Mouse (Mus musculus): ENCODE results near the gene Alcam. TPM values are rescaled to one million over a fixed set of nuclear protein-coding genes. Genes with fewer than 3 reads are reported as not detected.

Alcam gene
- total and polyA plus RNA-seq, 2 experiments = 8.7 to 52.0 TPM

- no peaks in the 10 kb centered on the region for H3K27me3 ChIP-seq (ENCODE audit: control insufficient read depth, insufficient read depth, low read length)
- H3K36me3 ChIP-seq (ENCODE audit: control insufficient read depth, insufficient read depth, low read length) = no peaks in the 10 kb centered on the region
- 0 out of 2 replicates have a peak, but pooled peaks cover 5% of the 10 kb centered on the region for H3K4me1 ChIP-seq (ENCODE audit: control insufficient read depth, insufficient read depth, low read length)
- peak overlapping the region; percentile 76 for H3K9ac ChIP-seq (ENCODE audit: low read depth, low read length)
- TF ChIP-seq CTCF (IDR thresholded peaks at IDR 0.05; ENCODE audit: low read depth, low read length) (peak; percentile 90), POLR2A (IDR thresholded peaks at IDR 0.05; ENCODE audit: extremely low read depth, insufficient read depth, low read length) (peak; percentile 84)
- H3K27ac ChIP-seq (replicated peaks; ENCODE audit: insufficient read depth, low read depth, low read length) = peak overlapping the region; percentile 38
- H3K79me2 ChIP-seq (ENCODE audit: control insufficient read depth, insufficient read depth, low read length) = no peaks in the 10 kb centered on the region
- under 1% methylated on average over 52 of the region's 55 CpGs for WGBS
- H3K4me3 ChIP-seq (ENCODE audit: insufficient read depth, low read depth, low read length) = peak overlapping the region; percentile 81
- DNase-seq (ENCODE audit: extremely low read depth, low read depth, low spot score) = peak; percentile 92
Observed at GRCm38 (mm10) chr16:52452862-52453715, 785 bp downstream of the Alcam start.

- no peak for TF ChIP-seq CTCF (IDR thresholded peaks at IDR 0.05; ENCODE audit: low read depth, low read length)
- TF ChIP-seq POLR2A (IDR thresholded peaks at IDR 0.05; ENCODE audit: extremely low read depth, insufficient read depth, low read length) = no peak
Observed at GRCm38 (mm10) chr16:52452477-52452831, 1.4 kb downstream of the Alcam start.

GRCm38 (mm10) chr16:52451786-52452476 is 1.9 kb downstream of the Alcam start:
- 1% methylated on average over 23 of the region's 23 CpGs for WGBS

More at GRCm38 (mm10) chr16:52452477-52452831, 1.4 kb downstream of the Alcam start:
- under 1% methylated on average over 26 of the region's 26 CpGs for WGBS
- 0 out of 2 replicates have a peak, but pooled peaks cover 5% of the 10 kb centered on the region for H3K4me1 ChIP-seq (ENCODE audit: control insufficient read depth, insufficient read depth, low read length)
- H3K9ac ChIP-seq (ENCODE audit: low read depth, low read length) = peak overlapping the region; percentile 76
- peak overlapping the region; percentile 81 for H3K4me3 ChIP-seq (ENCODE audit: insufficient read depth, low read depth, low read length)
- no peaks in the 10 kb centered on the region for H3K27me3 ChIP-seq (ENCODE audit: control insufficient read depth, insufficient read depth, low read length)
- H3K79me2 ChIP-seq (ENCODE audit: control insufficient read depth, insufficient read depth, low read length) = no peaks in the 10 kb centered on the region
- H3K36me3 ChIP-seq (ENCODE audit: control insufficient read depth, insufficient read depth, low read length) = no peaks in the 10 kb centered on the region
- no peak for DNase-seq (ENCODE audit: extremely low read depth, low read depth, low spot score)
- H3K27ac ChIP-seq (replicated peaks; ENCODE audit: insufficient read depth, low read depth, low read length) = peak overlapping the region; percentile 38

GRCm38 (mm10) chr16:52451101-52451785 is 2.6 kb downstream of the Alcam start:
- no peaks in the 10 kb centered on the region for H3K36me3 ChIP-seq (ENCODE audit: control insufficient read depth, insufficient read depth, low read length)
- H3K4me1 ChIP-seq (ENCODE audit: control insufficient read depth, insufficient read depth, low read length) = 0 out of 2 replicates have a peak, but pooled peaks cover 5% of the 10 kb centered on the region
- peak overlapping the region; percentile 81 for H3K4me3 ChIP-seq (ENCODE audit: insufficient read depth, low read depth, low read length)
- DNase-seq (ENCODE audit: extremely low read depth, low read depth, low spot score) = peak; percentile 41
- H3K27me3 ChIP-seq (ENCODE audit: control insufficient read depth, insufficient read depth, low read length) = no peaks in the 10 kb centered on the region
- H3K9ac ChIP-seq (ENCODE audit: low read depth, low read length) = peak overlapping the region; percentile 53
- no peak for TF ChIP-seq POLR2A (IDR thresholded peaks at IDR 0.05; ENCODE audit: extremely low read depth, insufficient read depth, low read length)
- 0 out of 2 replicates have a peak, but pooled peaks have one; percentile 11 for TF ChIP-seq CTCF (IDR thresholded peaks at IDR 0.05; ENCODE audit: low read depth, low read length)
- H3K27ac ChIP-seq (replicated peaks; ENCODE audit: insufficient read depth, low read depth, low read length) = no peak overlapping the region
- under 1% methylated on average over 15 of the region's 15 CpGs for WGBS
- H3K79me2 ChIP-seq (ENCODE audit: control insufficient read depth, insufficient read depth, low read length) = no peaks in the 10 kb centered on the region

More at GRCm38 (mm10) chr16:52451786-52452476, 1.9 kb downstream of the Alcam start:
- Histone ChIP-seq H3K4me3 (ENCODE audit: insufficient read depth, low read depth, low read length) (peak overlapping the region; percentile 81), H3K79me2 (ENCODE audit: control insufficient read depth, insufficient read depth, low read length) (no peaks in the 10 kb centered on the region), H3K27me3 (ENCODE audit: control insufficient read depth, insufficient read depth, low read length) (no peaks in the 10 kb centered on the region), H3K4me1 (ENCODE audit: control insufficient read depth, insufficient read depth, low read length) (0 out of 2 replicates have a peak, but pooled peaks cover 5% of the 10 kb centered on the region), H3K27ac (replicated peaks; ENCODE audit: insufficient read depth, low read depth, low read length) (peak overlapping the region; percentile 38), H3K36me3 (ENCODE audit: control insufficient read depth, insufficient read depth, low read length) (no peaks in the 10 kb centered on the region), H3K9ac (ENCODE audit: low read depth, low read length) (peak overlapping the region; percentile 76)
- no peak for TF ChIP-seq POLR2A (IDR thresholded peaks at IDR 0.05; ENCODE audit: extremely low read depth, insufficient read depth, low read length)
- no peak for TF ChIP-seq CTCF (IDR thresholded peaks at IDR 0.05; ENCODE audit: low read depth, low read length)
- DNase-seq (ENCODE audit: extremely low read depth, low read depth, low spot score) = peak; percentile 62

- Histone ChIP-seq H3K9ac (ENCODE audit: low read depth, low read length) (peak overlapping the region; percentile 53), H3K36me3 (ENCODE audit: control insufficient read depth, insufficient read depth, low read length) (no peaks in the 10 kb centered on the region), H3K27ac (replicated peaks; ENCODE audit: insufficient read depth, low read depth, low read length) (peak overlapping the region; percentile 18; the same call in 1 of the 2 replicates), H3K4me1 (ENCODE audit: control insufficient read depth, insufficient read depth, low read length) (0 out of 2 replicates have a peak, but pooled peaks cover 5% of the 10 kb centered on the region), H3K27me3 (ENCODE audit: control insufficient read depth, insufficient read depth, low read length) (no peaks in the 10 kb centered on the region), H3K4me3 (ENCODE audit: insufficient read depth, low read depth, low read length) (peak overlapping the region; percentile 80), H3K79me2 (ENCODE audit: control insufficient read depth, insufficient read depth, low read length) (no peaks in the 10 kb centered on the region; the same call in 1 of the 2 replicates)
- peak; percentile 57 for DNase-seq (ENCODE audit: extremely low read depth, low read depth, low spot score)
- TF ChIP-seq POLR2A (IDR thresholded peaks at IDR 0.05; ENCODE audit: extremely low read depth, insufficient read depth, low read length) (no peak), CTCF (IDR thresholded peaks at IDR 0.05; ENCODE audit: low read depth, low read length) (peak; percentile 61)
- WGBS = under 1% methylated on average over 28 of the region's 28 CpGs
Observed at GRCm38 (mm10) chr16:52450245-52451100, 3.4 kb downstream of the Alcam start.

Data from liver, adult 2 months (tissue).